Mouse (Mus musculus) neural tube, embryonic 10.5 days (tissue): Measurements from ENCODE around the gene Btnl9.
"Not testable (repeated sequence)": the region's sequence is repeated elsewhere in the genome, so short reads cannot be mapped to it uniquely, and the experiment has no call there.

Experiments used
- DNase-seq: peaks from one replicate; pipeline ENCODE4 v3.0.0-alpha.2; 2017; ENCODE audit warnings: low spot score; ENCODE audit errors: extremely low spot score

Btnl9 gene

GRCm38 (mm10) chr11:49186955-49187488 is at the start of gene Btnl9:
Gene Btnl9, minus strand, starts transcription at chr11:49187159.
- no peak for DNase-seq

DNA sequence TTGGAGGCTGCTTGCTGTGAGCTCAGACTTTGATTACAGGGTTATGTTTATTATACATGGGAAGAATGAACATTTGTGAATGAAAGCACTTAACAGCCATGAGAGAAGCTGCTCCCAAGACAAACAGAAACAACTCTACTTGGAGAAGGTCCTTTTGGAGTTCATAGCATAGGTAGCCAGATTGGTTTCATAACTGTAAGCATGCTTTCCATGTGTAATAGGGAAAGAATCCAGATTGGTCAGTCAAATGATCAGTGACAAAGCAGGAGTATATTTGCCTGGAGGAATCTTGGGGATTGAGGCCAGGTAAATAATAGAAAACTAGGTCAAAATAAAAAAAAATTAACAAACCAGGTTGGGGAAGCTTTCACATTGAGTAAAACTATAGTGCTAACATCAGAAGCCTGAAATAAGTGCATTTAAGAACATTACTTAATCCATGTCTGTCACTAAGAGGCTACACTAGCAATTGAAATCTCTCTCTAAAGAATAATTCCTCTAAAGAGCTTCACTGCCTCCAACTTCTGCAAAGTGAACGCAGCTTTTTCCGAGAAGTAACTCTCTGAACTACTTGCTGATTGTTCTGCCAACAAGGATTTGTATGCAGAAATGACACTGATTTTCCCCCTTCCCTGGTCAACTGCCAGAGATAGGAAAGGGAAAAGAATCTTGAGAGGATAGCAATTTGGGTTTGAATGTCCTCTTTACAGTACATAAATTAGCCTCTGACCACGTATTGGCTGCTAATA is 48.7 kb upstream of the Btnl9 start:
- DNase-seq: no peak

- no peak for DNase-seq
Measured at GRCm38 (mm10) chr11:49232781-49233180, 45.8 kb upstream of the Btnl9 start.

DNA sequence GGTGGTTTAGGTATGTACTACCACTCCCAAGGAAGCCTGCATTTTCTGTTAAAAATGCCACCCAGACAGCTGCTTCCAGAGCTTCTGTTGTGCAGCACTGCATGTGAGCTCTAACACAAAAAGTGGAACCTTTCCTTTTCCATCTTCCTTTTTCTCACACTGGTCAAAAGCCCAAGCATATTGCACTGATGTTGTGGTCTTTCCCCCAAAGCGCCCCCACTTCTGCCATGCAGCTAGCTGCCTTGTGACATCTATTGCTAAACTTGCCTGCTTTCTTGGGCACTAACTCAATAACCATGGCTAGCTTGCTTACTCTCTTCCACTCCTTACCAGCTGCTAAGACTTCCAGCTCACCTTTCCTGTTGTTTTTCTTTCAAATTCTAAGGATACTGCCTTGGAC is 37.5 kb upstream of the Btnl9 start:
- no peak for DNase-seq

GRCm38 (mm10) chr11:49219271-49219670 is 32.3 kb upstream of the Btnl9 start:
- DNase-seq: no peak

DNA sequence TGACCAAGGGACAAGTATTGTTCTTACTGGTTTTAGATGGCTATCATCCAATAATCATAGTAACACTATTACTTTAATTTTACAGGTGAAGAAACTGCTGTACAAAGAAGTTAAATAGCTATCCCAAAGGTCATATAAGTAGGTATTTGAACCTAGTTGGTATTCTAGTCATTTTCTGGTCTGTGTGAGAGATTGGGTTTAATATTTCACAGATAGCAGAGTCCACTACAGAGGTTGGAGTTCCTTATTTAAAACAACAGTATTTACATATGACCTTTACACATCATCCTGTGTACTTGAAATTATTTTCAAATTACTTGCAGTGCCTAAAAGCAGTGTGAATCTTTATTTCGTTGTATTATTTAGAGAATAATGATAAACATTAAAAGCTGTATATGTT is 26.5 kb upstream of the Btnl9 start:
- DNase-seq: no peak

- no peak for DNase-seq
Measured at GRCm38 (mm10) chr11:49212577-49212976, 25.6 kb upstream of the Btnl9 start.

- no peak for DNase-seq
Measured at GRCm38 (mm10) chr11:49207495-49207894, 20.5 kb upstream of the Btnl9 start.

- no peak for DNase-seq
Measured at GRCm38 (mm10) chr11:49205080-49205590, 18.2 kb upstream of the Btnl9 start.

- DNase-seq: peak; percentile 73
Measured at GRCm38 (mm10) chr11:49203771-49204497, 17.0 kb upstream of the Btnl9 start.

- peak; percentile 95 for DNase-seq
Measured at GRCm38 (mm10) chr11:49203129-49203768, 16.3 kb upstream of the Btnl9 start, which contains the start of gene Zfp62. Gene Zfp62, plus strand, starts transcription at chr11:49203292.

GRCm38 (mm10) chr11:49202523-49203061 is 15.6 kb upstream of the Btnl9 start:
- peak; percentile 53 for DNase-seq

GRCm38 (mm10) chr11:49202071-49202470 is 15.1 kb upstream of the Btnl9 start:
- no peak for DNase-seq

DNA sequence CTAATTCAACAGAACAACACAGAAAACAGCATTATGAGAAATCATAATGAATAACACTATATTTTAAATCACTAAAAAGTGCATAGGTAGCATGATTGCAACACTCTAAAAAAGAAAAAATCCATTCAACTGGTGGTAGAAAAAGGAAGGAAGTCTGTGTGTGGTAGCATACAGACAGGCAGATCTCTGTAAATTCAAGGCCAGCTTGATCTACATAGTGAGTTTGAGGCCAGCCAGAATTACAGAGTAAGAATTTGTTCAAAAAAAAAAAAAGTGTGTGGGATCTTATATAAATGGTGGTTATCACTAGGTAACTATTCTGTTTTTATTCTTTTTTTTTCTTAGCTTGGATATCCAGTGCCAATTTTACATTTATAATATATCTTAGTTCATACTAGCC is 14.2 kb upstream of the Btnl9 start:
- no peak for DNase-seq

GRCm38 (mm10) chr11:49200666-49201065 is 13.7 kb upstream of the Btnl9 start:
- DNase-seq: no peak

GRCm38 (mm10) chr11:49195819-49196322 is 8.9 kb upstream of the Btnl9 start:
- DNase-seq: no peak

GRCm38 (mm10) chr11:49194771-49195170 is 7.8 kb upstream of the Btnl9 start:
- DNase-seq: not testable (repeated sequence)

- no peak for DNase-seq
Measured at GRCm38 (mm10) chr11:49191083-49191482, 4.1 kb upstream of the Btnl9 start.

- peak; percentile 24 for DNase-seq
Measured at GRCm38 (mm10) chr11:49189737-49190136, 2.8 kb upstream of the Btnl9 start.

- DNase-seq: no peak
Measured at GRCm38 (mm10) chr11:49187701-49188100, 742 bp upstream of the Btnl9 start.

DNA sequence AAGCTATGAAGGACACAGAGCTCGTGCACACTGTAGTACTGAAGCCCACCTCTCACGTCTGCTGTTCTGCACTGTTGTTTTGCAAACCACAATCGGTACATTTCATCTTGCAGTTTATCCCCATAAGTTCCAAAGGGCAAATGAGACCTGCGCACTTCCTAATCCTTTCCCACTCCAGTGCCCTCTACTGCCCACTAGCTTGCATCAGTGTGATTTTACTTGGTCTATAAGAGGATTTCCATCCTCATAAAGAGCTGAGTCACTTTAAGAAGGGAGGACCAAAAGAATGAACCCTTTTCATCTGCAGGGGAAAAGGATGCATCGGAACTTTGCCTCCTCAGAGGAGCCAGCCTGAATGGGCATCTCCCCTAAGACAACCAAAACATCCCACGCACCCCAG is 507 bp downstream of the Btnl9 start:
- DNase-seq: no peak
